Comparison of ENCODE assay signal across 12 mouse cellular contexts in genomic region chr9:102798406-102798805, GRCm38 (mm10). TPM values are rescaled to one million over a fixed set of nuclear protein-coding genes. Genes with fewer than 3 reads are reported as not detected.
DNase-seq lines count a peak whose midpoint lies in the region.
"Had no signal": no experiment of that assay in that cellular context is flagged by ENCODE, and none has a peak within 500 bp of the region (broad histone marks: within the 10 kb centered on the region; RNA-seq: fewer than 3 reads in every experiment).

No protein-coding gene starts in this region.

- DNase-seq in adrenal gland, adult 2 months = peak; percentile 55
- DNase-seq in adrenal gland, postnatal 25 days = no peak
- peak; percentile 6 to 37 for DNase-seq in adrenal gland, postnatal 36 days
- no peak for DNase-seq in adrenal gland, postnatal 4 days (ENCODE audit: low spot score in 2 of 2)
- peak; percentile 46 for DNase-seq in 3T3-L1 (ENCODE audit: low read depth, low spot score)
- no peak for DNase-seq in gastrocnemius, postnatal 4 days (ENCODE audit: low spot score in 2 of 2)
- DNase-seq in right cerebral cortex, postnatal 25 days = no peak
- DNase-seq: cerebellum, adult 11-12 months; cerebellum, adult 2 months; cerebellum, adult 9-10 months; cerebellum, postnatal 25 days; forebrain, postnatal 0 days had no signal

RNA-seq across cellular contexts. Expression of gene Ryk, which starts 36.3 kb away (rescaled TPM):
- 10 to 100 TPM; 53.8 to 71.2 TPM for total RNA-seq in adrenal gland, adult 2 months (2021)
- 28.6 and 30.7 TPM in 2 replicates for polyA plus RNA-seq in adrenal gland, adult 2 months (2012; rRNA removed)
- total RNA-seq in adrenal gland, postnatal 25 days (2021) = 55.2 and 57.1 TPM in 2 replicates
- 10 to 100 TPM; 61.3 to 71.5 TPM for total RNA-seq in adrenal gland, postnatal 36 days (2021)
- 10 to 100 TPM; 63.2 to 64.9 TPM for total RNA-seq in adrenal gland, postnatal 4 days (2021)
- 10 to 100 TPM; 60.0 to 60.5 TPM for total RNA-seq in gastrocnemius, postnatal 4 days (2021)

Comparison
In these comparisons a context has a peak if more than half of its experiments do, and no peak if none do; other contexts are left out.
1. DNase-seq: peak in adrenal gland, adult 2 months (single experiment), adrenal gland, postnatal 36 days (2 of 2) and 3T3-L1 (single experiment); none in adrenal gland, postnatal 25 days (single experiment), adrenal gland, postnatal 4 days (0 of 2), gastrocnemius, postnatal 4 days (0 of 2) and right cerebral cortex, postnatal 25 days (single experiment).